Mouse (Mus musculus) layer of hippocampus, adult 9-10 months (tissue): ENCODE measurements around the gene Zfp511.

Source experiments
- DNase-seq: peaks from one replicate; pipeline ENCODE4 v3.0.0; 2022; ENCODE audit warnings: low spot score

Zfp511 gene

GRCm38 (mm10) chr7:140048361-140049114 lies 12.3 kb downstream of the Zfp511 start, which contains the start of gene Msx3:
Gene Msx3 (minus strand): TSS chr7:140049089.
- DNase-seq = no peak

GRCm38 (mm10) chr7:140049115-140049689 lies 13.0 kb downstream of the Zfp511 start:
- no peak for DNase-seq

GRCm38 (mm10) chr7:140054124-140054523 lies 17.9 kb downstream of the Zfp511 start:
- no peak for DNase-seq

GRCm38 (mm10) chr7:140057413-140058407 lies 21.5 kb downstream of the Zfp511 start:
- DNase-seq = no peak

GRCm38 (mm10) chr7:140058528-140058927 lies 22.3 kb downstream of the Zfp511 start:
- DNase-seq = no peak

- DNase-seq = no peak
Measured at GRCm38 (mm10) chr7:140059601-140060000, 23.4 kb downstream of the Zfp511 start.

GRCm38 (mm10) chr7:140060936-140061831 lies 25.0 kb downstream of the Zfp511 start:
- DNase-seq = no peak

- DNase-seq = no peak
Measured at GRCm38 (mm10) chr7:140061832-140062130, 25.6 kb downstream of the Zfp511 start.

- no peak for DNase-seq
Measured at GRCm38 (mm10) chr7:140062307-140062706, 26.1 kb downstream of the Zfp511 start.

GRCm38 (mm10) chr7:140063092-140063491 lies 26.9 kb downstream of the Zfp511 start:
- no peak for DNase-seq

- no peak for DNase-seq
Measured at GRCm38 (mm10) chr7:140067397-140067796, 31.2 kb downstream of the Zfp511 start.

- DNase-seq = no peak
Measured at GRCm38 (mm10) chr7:140070042-140070711, 34.0 kb downstream of the Zfp511 start.

- no peak for DNase-seq
Measured at GRCm38 (mm10) chr7:140077698-140078097, 41.5 kb downstream of the Zfp511 start.

GRCm38 (mm10) chr7:140078711-140079110 lies 42.5 kb downstream of the Zfp511 start:
- no peak for DNase-seq

- DNase-seq = peak; percentile 77
Measured at GRCm38 (mm10) chr7:140080503-140081156, 44.4 kb downstream of the Zfp511 start.

GRCm38 (mm10) chr7:140081408-140082241 lies 45.4 kb downstream of the Zfp511 start:
- DNase-seq = no peak

GRCm38 (mm10) chr7:140082242-140082678 lies 46.1 kb downstream of the Zfp511 start, which contains the start of gene Caly:
Gene Caly (minus strand): TSS chr7:140082548.
- DNase-seq = peak; percentile 67
